Mouse (Mus musculus): ENCODE measurements around the gene Pno1.
A peak's percentile ranks its signal among the peaks of the same experiment; 100 is the strongest.

The Pno1 gene

GRCm38 (mm10) chr11:17176638-17177037, 34.7 kb downstream of the Pno1 start:
- no peak for DNase-seq (ENCODE audit: low spot score in 2 of 2)

- DNase-seq (ENCODE audit: low spot score in 2 of 2) = no peak
These were observed 39.1 kb downstream of the Pno1 start for GRCm38 (mm10) chr11:17172300-17172699.

GRCm38 (mm10) chr11:17170938-17171729, 40.2 kb downstream of the Pno1 start:
- no peak for DNase-seq (ENCODE audit: low spot score in 2 of 2)

- no peak for DNase-seq (ENCODE audit: low spot score in 2 of 2)
These were observed 42.1 kb downstream of the Pno1 start for GRCm38 (mm10) chr11:17169262-17169661.

- DNase-seq (ENCODE audit: low spot score in 2 of 2) = no peak
These were observed 44.7 kb downstream of the Pno1 start for GRCm38 (mm10) chr11:17166627-17167026.

GRCm38 (mm10) chr11:17163956-17164355, 47.4 kb downstream of the Pno1 start:
- DNase-seq (ENCODE audit: low spot score in 2 of 2) = no peak

GRCm38 (mm10) chr11:17160242-17160641, 51.1 kb downstream of the Pno1 start:
- no peak for DNase-seq (ENCODE audit: low spot score in 2 of 2)

- peak; percentile 51 to 55 for DNase-seq (ENCODE audit: low spot score in 2 of 2)
These were observed 51.6 kb downstream of the Pno1 start for GRCm38 (mm10) chr11:17159738-17160241.

GRCm38 (mm10) chr11:17158858-17159737, 52.3 kb downstream of the Pno1 start, which contains the start of gene Ppp3r1:
Gene Ppp3r1, plus strand, starts transcription at chr11:17159263.
- peak; percentile 88 to 92 for DNase-seq (ENCODE audit: low spot score in 2 of 2)
